Mouse (Mus musculus) spleen, adult 2 months (tissue): ENCODE measurements around the gene Cnih4.

Experiments used
- CTCF ChIP-seq: fragments of 200-500 bp; IDR thresholded peaks from 2 replicates; pipeline ENCODE4 v1.5.1; 2011; ENCODE audit warnings: mild to moderate bottlenecking, inconsistent platforms; ENCODE audit not compliant: insufficient read depth, insufficient read length, insufficient replicate concordance; ENCODE audit errors: extremely low read depth
- POLR2A ChIP-seq: fragments of 200-500 bp; IDR thresholded peaks from 2 replicates; pipeline ENCODE4 v1.6.1; 2011; ENCODE audit warnings: low read depth, low read length, inconsistent platforms

DNA sequence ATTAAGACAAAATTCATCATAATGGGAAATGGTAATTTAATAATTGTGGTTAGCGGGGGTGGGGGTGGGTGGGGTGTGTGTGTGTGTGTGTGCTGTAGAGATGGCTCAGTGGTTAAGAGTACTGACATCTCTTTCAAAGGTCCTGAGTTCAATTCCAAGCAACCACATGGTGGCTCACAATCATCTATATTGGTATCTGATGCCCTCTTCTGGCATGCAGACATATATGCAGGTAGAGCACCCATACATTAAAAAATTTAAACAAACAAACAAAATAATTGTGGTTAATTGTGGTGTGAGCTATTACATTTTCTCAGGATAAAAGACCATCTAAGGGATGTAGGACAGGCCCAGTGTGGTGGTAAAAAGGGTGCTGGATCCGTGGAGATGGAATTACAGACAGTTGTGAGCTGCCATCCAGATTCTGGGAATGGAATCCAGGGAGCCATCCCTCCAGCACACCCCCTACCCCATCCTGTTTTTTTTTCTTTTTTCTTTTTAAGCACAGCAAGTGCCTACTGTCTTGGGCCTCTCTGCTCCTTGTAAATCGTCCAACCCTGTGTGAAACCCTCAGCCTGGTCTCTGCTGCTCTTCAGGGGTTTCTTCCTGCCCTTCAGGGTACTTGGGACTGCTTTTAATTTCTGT is 5.0 kb downstream of the Cnih4 start:
- TF ChIP-seq CTCF (no peak), POLR2A (no peak)
